Mouse (Mus musculus) erythroblast, embryonic 14.5 days (primary cell): ENCODE data around the gene Trpm4.

Experiments used
- GATA1 ChIP-seq: IDR thresholded peaks from 2 replicates; pipeline ENCODE4 v1.6.1; 2012; ENCODE audit warnings: low read length, inconsistent platforms, mixed read lengths
- TAL1 ChIP-seq: IDR thresholded peaks from 3 replicates; pipeline ENCODE4 v1.6.1; 2012; ENCODE audit warnings: low read length, inconsistent platforms, mixed read lengths

DNA sequence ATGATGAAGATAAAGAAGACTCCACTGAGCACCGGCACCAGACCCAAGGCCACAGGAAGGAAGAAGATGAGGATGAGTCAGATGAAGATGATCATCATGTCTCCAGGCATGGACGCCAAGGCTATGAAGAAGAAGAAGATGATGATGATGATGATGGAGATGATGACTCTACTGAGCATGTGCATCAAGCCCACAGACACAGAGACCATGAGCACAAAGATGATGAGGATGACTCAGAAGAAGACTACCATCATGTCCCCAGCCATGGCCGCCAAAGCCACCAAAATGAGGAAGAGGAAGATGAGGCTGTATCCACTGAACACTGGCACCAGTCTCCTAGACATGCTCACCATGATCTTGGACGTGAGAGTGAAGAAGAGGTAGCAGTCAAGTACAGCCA lies 2.7 kb upstream of the Trpm4 start:
- TF ChIP-seq TAL1 = no peak
- TF ChIP-seq GATA1 = no peak
